In the genomic region with DNA sequence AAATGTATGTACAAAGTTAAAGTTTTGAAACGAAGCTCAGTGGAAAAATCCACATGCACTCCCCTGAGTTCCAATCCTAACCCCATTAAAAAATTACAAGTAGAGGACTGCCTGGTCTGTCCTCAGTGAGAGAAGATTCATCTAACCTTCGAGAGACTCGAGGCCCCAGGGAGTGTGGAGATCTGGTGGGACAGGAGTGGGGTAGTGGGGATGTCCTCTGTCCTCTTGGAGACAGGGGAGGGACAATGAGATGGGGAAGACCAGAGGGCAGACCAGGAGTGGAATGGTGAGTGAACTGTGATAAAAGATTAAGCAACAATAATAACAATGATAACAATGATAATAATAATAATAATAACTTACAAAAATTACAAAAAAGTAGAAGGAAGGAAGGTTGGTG, we compare ENCODE assay signal across 35 mouse cellular contexts.
"Had no signal": no experiment of that assay in that cellular context is flagged by ENCODE, and none has a peak within 500 bp of the region (broad histone marks: within the 10 kb centered on the region; RNA-seq: fewer than 3 reads in every experiment).

No protein-coding gene starts in this region.

- H3K27me3 ChIP-seq: heart, embryonic 12.5 days; heart, embryonic 13.5 days; heart, embryonic 15.5 days; hindbrain, embryonic 13.5 days; hindbrain, embryonic 15.5 days; intestine, embryonic 15.5 days; kidney, embryonic 15.5 days had no signal

- H3K4me2 ChIP-seq: heart, embryonic 11.5 days; heart, embryonic 12.5 days; heart, embryonic 13.5 days; heart, embryonic 15.5 days; hindbrain, embryonic 13.5 days; hindbrain, embryonic 14.5 days; hindbrain, embryonic 15.5 days; intestine, embryonic 15.5 days; kidney, embryonic 15.5 days had no signal

- DNase-seq: heart, adult 2 months; heart, postnatal 10 days; heart, postnatal 14 days; heart, postnatal 36 days; heart, postnatal 4 days; kidney, adult 11 months; kidney, adult 18-20 months; kidney, adult 2 months; kidney, adult 8-10 months; kidney, adult 9 months; kidney, postnatal 10 days; kidney, postnatal 14 days; kidney, postnatal 25 days; kidney, postnatal 36 days; kidney, postnatal 4 days; layer of hippocampus, adult 9-11 months; layer of hippocampus, postnatal 36 days had no signal

- H3K9me3 ChIP-seq: heart, embryonic 10.5 days; heart, embryonic 12.5 days; heart, embryonic 13.5 days; heart, embryonic 15.5 days; hindbrain, embryonic 10.5 days; hindbrain, embryonic 13.5 days; hindbrain, embryonic 15.5 days; intestine, embryonic 15.5 days; kidney, embryonic 15.5 days had no signal

- H3K27ac ChIP-seq: heart, adult 2 months; heart, embryonic 10.5 days; heart, embryonic 13.5 days; heart, embryonic 15.5 days; hindbrain, embryonic 10.5 days; hindbrain, embryonic 13.5 days; hindbrain, embryonic 14.5 days; hindbrain, embryonic 15.5 days; hindbrain, postnatal 0 days; intestine, embryonic 15.5 days; kidney, embryonic 15.5 days; kidney, postnatal 0 days; layer of hippocampus, adult 2 months had no signal

- H3K4me1 ChIP-seq: heart, embryonic 10.5 days; heart, embryonic 12.5 days; heart, embryonic 13.5 days; heart, embryonic 15.5 days; hindbrain, embryonic 13.5 days; hindbrain, embryonic 15.5 days; intestine, embryonic 15.5 days; kidney, embryonic 15.5 days had no signal

- H3K9ac ChIP-seq: heart, embryonic 12.5 days; heart, embryonic 13.5 days; heart, embryonic 15.5 days; hindbrain, embryonic 13.5 days; hindbrain, embryonic 14.5 days; hindbrain, embryonic 15.5 days; intestine, embryonic 15.5 days; kidney, embryonic 15.5 days had no signal

- ATAC-seq: hindbrain, embryonic 16.5 days; hindbrain, postnatal 0 days; inflammation-experienced regulatory T-cells, adult 6 months; intestine, embryonic 15.5 days; intestine, embryonic 16.5 days; intestine, postnatal 0 days had no signal

- H3K4me3 ChIP-seq: heart, adult 2 months; heart, embryonic 10.5 days; heart, embryonic 12.5 days; heart, embryonic 13.5 days; heart, embryonic 15.5 days; hindbrain, embryonic 10.5 days; hindbrain, embryonic 13.5 days; hindbrain, embryonic 15.5 days; intestine, embryonic 15.5 days; kidney, embryonic 15.5 days; layer of hippocampus, adult 2 months had no signal

- H3K36me3 ChIP-seq: heart, embryonic 10.5 days; heart, embryonic 12.5 days; heart, embryonic 13.5 days; heart, embryonic 15.5 days; hindbrain, embryonic 10.5 days; hindbrain, embryonic 13.5 days; hindbrain, embryonic 15.5 days; intestine, embryonic 15.5 days; kidney, embryonic 15.5 days had no signal
